Mouse (Mus musculus) cortical plate, adult 2 months (tissue): ENCODE measurements at regions not wholly inside any gene's neighbourhood (a gene's known extent, or its start where the extent isn't known, plus 50 kb on each side); places are given as distances from the start of the nearest gene placed in this dataset.

ENCODE experiments used
- CTCF ChIP-seq: fragments of 200-500 bp; IDR thresholded peaks from 2 replicates; pipeline ENCODE4 v1.5.1; 2011; ENCODE audit warnings: mild to moderate bottlenecking, control low read depth, low read length; ENCODE audit not compliant: insufficient read depth; ENCODE audit errors: extremely low read depth
- POLR2A ChIP-seq: fragments of 200-500 bp; IDR thresholded peaks from 2 replicates; pipeline ENCODE4 v1.6.1; 2011; ENCODE audit warnings: mild to moderate bottlenecking, low read length, control low read depth; ENCODE audit not compliant: insufficient read depth; ENCODE audit errors: extremely low read depth

- TF ChIP-seq POLR2A (no peak), CTCF (no peak)
Measured at GRCm38 (mm10) chr3:54475879-54476278, 115.0 kb downstream of the Postn start.
